Mouse (Mus musculus) cerebellum, postnatal 14 days (tissue): ENCODE results near the gene Kdm3a.

ENCODE experiments used
- DNase-seq, 2 experiments: peaks; one replicate each; pipeline ENCODE4 v3.0.0; 2021; ENCODE audit warnings: mixed read lengths in 2 of 2

The Kdm3a gene

DNA sequence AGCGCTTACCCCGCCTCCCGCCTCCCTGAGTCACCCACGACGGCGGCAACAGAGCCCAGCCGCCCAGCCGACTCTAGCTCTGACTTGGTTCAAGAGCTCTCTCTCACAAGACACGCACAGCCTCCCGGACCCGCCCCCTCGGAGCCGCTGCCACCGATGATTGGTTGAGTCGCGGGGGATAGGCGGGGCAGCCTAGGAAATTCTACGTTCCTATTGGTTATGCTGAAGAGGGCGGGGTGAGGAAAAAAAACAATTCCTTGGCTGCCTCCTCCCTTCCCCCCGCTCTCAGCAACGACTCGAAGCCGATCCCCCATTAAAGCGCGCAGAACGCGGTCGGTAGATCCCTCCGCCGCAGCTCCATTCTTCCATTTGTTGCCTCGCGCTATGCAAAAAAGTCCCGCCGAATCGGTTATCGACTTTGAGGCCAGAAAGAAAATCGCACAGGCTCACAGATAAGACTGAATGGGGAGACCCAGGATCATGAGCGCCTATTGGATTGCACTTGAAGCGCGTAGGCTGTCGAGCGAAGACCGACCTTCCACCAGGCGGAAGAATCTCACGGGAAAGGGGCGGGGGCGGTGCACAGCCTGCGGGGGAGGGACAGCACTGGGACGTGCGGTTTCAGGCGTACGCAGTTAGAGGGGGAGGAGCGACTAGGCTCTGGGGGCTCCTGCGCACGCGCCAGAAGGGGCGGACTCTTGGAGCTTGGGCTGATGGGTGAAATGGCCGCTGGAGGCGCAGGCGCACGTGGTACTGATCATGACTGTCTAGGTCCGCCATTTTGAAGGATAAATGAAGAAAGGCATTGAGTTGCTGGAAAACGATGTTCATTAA lies at the start of gene Kdm3a:
Gene Kdm3a, minus strand, starts transcription at position 162 of the 834 bp plus-strand sequence.
- DNase-seq = peak; percentile 99

DNA sequence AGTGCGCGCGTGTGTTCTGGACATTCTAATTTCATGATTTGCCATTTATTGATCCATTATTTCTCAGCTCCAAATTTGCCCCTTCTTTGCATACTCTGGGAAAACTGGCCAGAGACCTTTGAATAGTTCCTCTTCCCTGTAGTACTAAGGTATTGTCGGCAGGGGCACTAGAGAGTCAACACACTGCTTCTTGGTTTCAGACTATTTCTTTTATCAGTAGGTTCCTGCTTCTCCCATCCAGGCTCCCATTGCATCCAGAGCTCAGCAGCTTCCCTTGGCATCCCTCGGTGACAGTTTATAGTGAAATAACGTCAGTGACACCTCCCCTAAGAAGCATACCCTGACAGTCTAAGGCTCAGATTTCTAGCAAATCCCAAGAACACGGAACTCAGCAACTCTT lies 46.1 kb upstream of the Kdm3a start:
- no peak for DNase-seq

DNA sequence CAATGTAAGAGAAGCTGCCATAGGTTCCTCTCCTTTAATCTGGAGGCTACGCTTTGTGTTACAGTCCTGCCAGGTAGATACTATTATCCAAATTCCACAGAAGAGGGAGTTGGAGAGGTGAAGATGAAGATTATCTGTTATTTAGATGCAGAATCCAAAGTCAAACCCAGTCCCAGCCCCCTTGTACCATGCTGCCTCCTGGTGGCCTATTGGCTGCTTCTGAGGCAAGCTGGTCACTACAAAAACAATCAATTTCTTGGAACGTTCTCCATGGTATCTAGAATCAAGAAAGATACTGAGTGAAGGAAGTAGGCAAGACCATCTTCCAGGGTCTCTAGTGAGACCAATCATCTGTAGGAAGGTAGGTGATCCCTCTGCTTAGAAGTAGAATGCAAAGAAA lies 40.4 kb upstream of the Kdm3a start:
- no peak for DNase-seq

DNA sequence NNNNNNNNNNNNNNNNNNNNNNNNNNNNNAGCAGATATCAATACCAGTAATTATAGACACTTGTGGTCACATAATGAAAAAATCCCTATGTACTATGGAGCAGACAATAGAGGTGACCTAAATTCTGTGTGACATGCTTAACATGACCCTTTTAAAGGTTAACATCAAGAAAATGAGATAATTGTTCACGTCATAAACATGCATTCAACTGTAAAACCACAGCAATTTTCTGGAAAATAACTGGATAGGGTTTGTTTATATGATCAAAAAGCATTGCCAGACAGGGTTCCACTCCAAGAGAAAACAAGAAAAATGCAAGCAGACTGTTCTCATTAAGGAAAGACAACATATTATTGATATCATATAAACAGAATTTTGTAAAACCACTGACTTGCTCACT lies 31.7 kb upstream of the Kdm3a start:
- DNase-seq = no peak

DNA sequence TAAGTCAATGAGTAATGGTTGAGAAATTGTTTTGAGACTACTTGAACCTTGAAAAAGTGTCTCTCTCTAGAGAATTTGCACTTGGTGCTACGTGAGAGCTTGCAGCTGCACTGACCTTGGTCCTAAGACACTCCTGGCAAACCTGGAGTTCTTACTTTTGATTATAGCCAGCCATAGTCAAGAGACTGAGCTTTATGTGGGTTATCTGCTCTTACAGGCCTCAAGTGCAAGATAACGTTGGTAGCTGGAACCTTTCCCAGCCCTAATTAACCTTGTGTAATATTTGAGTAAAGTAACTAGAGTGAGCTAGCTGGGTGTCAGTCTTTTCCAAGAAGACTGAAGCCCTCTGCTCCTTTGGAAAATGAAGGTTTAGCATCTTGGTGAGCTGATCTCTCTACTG lies 25.5 kb upstream of the Kdm3a start:
- DNase-seq = no peak

DNA sequence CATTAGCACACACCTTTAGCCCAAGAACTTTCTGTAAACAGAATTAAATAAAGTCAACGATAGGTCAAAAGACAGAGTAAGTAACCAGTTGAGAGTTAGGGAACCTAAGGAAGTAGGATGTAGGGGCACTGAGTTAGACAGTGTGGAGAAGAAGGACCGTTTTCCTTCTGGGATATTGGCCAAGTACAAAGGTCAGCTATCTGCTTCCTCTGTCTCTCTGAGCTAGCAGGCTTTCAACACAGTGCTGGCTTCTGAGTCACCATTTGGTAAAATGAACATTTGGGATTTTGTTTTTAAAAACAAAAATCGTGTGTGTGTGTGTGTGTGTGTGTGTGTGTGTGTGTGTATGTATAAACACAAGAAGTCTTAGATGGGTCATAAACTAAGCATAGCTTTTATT lies 23.0 kb upstream of the Kdm3a start:
- no peak for DNase-seq

DNA sequence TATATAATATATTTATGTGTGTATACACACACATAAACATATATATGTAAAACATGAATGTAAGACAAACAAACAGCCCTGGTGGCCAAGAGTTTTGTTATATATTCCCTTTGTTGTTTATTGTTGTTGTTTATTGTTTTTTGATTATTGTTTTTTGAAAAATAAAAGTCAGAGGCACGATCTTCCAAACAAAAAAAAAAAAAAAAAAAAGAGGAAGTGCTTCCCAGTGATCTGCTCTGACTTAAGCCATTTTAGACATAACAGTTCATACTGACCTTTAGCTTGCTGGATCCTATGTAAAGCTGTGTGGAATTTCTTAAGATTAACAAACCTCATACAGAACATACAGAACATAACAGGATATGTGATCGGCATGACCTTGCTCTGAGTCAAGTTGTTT lies 19.1 kb upstream of the Kdm3a start:
- no peak for DNase-seq

DNA sequence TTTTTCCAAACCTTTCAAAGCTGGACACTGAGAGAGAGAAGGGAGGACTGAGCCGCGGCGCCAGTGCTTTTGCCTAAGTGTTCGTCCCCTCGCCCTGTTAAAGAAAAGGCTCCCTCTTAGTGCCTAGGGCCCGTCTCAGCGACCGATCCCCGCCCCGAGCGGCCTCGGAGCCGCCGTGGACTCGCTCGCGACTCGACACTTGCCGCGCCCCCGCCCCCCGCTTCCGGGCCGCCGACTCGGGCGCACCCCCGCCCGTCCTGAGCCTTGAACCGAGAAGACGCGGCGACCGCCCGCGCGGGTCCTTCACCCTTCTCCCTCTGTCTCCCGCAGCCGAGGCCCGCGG lies 333 bp downstream of the Kdm3a start:
- DNase-seq = no peak

DNA sequence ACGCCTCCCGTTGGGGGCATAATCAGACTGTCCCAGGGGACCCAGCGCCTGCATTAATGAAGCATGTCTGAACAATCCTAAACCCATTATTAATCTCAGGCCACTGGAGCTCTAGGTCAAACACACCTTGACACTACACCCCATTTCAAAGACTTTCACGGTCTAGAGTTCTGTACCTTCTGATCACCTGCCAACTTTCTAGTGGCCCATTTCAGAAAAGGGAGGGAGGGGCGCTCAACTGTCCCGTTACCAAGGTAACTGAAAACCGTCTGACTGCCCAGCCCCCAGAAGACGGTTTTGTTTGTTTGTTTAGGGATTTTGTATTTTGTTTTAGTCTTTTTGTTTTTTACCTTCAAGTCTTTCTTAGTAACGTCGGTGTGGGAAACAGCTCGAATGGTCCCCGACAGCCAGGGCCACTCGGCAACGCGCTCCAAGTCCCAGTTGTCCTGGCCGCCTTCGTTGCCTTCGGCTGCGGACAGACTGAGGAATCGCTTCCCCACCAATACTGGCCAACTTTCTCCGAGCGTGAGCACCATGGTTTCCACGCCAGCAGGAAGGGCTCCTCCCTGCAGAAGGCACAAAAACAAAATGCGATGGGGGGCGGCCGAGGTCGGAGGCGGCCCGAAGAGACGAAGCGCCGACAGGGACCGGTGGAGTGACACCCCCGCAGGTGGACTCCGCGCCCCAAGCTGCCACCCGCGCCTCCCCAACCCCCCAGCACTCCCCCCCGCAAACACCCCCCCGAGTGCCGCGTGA lies 906 bp downstream of the Kdm3a start:
- DNase-seq = peak; percentile 68 to 71

DNA sequence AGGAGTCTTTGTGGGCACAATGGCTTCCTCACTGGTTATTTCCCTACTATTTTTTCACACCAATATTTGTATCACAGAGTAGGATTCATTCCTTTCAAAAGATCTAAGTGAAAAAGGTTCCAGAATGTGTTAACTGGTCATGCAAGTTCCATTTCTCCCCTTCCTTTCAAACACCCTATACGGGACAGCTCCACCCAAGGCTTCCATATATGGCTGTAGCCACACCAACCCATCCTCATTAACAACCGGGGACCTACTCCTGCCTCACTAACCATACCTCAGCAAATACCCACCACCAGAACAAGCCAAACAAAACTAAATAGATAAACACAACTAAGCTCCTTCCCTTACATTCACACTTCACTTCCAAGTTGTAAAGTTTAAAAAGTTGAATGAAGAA lies 1.6 kb downstream of the Kdm3a start:
- peak in 1 of 2 experiments; percentile 9 for DNase-seq

DNA sequence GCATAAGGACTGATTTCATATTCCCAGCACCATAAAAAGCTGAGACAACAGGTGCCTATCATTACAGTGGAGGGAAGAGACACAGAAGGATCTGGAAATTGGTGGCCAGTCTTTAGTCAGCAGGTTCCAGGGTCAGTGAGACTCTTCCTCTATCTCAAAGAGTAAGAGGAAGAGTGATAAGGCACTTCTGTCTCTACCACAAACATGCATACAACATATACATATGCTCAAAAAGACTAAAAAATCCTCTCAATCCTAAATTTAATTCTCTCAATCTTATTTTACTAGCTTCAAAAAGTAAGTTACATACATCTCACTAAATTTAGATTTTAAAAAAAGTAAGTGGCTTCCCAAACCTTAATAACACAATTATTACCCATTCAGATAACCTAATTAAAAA lies 5.5 kb downstream of the Kdm3a start:
- DNase-seq = no peak

DNA sequence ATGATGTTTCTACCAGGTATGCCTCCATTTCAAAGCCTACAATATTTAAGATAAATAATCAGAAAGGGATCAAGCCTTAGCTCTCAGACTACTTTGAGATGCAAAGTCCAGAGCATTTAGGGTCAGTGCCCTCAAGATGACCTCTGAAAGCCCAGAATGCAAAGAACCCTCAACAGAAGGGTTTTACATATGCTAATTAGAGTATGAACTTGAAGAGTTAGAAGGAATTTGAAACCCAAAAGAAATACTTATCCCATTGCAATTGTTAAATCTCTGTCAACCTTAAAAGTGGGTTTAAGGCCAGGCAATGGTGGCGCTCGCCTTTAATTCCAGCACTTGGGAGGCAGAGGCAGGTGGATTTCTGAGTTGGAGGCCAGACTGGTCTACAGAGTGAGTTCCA lies 6.8 kb downstream of the Kdm3a start:
- no peak for DNase-seq

DNA sequence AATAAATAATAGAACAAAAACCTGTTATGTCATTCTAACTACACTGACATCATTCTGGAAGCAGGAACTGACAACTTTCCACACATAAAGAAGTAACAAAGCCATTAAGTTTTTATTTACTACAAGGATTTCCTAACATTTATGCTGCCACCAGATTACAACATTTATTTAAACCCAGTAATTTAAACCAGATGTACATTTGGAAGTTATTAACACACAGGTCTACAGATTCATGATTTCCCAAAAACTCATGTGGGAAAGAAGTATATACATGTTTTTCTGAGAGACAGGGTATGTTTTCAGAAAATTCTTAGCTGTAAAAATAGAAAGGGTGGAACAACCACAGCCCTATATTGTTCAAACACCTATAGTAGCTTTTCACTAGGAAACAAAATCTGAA lies 8.1 kb downstream of the Kdm3a start:
- DNase-seq = no peak

DNA sequence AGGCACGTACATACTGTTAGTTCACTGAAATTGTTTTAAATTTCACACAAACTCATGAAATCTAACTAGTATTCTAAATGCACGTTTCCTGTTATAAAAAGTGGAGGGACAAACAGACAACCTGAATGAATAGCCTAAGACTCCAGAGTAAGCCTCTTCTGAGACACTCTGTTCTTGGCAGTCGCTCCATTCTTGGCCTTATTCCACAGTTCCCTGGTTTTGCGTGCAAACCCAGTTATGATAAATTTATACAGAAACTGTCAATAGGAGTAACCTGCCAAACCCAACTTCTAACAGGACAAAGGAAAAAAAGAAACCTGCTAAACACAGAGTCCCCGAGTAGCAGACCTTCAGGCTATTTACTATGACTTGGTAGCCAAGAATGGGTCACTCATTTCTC lies 10.8 kb downstream of the Kdm3a start:
- DNase-seq = peak; percentile 31 to 42

DNA sequence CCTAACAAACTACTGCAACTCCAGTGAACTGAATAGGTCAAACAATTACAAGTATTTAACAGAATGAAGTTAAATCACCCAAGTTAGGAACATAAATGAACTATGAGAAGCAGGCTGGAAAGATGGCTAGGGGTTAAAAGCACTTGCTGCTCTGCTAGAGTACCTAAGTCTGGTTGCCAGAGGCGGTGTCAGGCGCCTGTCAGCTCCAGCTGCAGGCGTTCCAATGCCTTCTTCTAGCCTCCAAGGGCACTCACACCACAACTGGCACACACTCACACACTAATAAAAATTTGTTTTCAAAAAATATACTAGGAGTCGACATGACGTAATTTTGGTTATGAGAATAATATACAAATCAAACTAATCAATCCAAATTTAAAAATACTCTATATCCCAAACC lies 11.2 kb downstream of the Kdm3a start:
- no peak for DNase-seq

DNA sequence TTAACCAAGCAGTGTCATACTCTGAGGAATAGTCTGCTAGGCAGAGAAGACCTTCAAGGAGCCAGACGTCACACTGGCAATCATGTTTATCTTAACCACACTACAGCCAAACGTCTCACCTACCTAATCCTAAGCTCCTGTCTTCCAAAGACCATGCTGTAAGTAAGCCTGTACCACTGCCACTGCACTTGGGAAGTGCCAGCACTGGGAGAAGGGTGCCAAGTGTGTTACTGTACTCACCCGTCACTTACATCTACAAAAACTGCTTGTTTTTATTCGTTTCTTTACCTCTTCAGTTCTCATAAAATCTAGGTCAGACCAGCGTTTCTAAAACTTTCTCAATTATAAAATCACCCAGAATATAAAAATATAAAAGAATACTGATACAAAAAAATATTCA lies 15.8 kb downstream of the Kdm3a start:
- no peak for DNase-seq

DNA sequence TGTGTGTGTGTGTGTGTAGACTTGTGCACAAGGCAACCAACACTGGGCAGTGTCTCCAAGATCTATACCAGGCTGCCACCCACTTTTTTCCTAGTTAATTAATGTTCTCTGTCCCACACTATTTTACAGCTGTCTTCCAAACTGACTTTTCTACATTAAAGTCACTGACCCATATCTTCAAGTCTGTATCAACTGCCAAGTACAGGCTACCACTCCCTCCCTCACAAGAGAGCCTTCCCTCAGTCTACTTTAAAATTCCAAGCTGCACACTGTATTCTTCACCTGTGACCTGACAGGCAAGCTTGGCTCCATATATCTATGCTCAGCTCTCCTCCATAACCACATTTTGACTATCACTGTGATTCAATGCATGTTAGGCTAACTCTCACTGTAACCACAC lies 19.6 kb downstream of the Kdm3a start:
- no peak for DNase-seq

DNA sequence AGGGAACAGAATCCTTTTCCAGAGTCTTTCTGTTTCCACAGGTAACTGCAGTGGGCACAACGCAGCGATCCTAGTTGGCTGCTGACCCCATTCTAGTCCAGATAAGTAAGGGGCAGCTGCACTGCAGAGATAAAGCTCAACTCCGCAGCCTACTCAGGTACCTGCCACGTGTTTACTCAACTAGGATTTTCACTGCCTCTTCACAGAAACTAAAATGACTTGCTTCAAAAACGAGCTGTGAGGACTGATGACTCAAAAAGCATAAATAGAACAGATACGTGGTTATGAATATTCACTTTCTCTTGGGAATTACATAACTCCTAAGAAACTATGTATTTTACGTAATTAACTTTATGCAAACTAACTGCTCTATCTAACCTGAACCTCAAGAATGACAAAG lies 22.8 kb downstream of the Kdm3a start:
- DNase-seq = no peak

DNA sequence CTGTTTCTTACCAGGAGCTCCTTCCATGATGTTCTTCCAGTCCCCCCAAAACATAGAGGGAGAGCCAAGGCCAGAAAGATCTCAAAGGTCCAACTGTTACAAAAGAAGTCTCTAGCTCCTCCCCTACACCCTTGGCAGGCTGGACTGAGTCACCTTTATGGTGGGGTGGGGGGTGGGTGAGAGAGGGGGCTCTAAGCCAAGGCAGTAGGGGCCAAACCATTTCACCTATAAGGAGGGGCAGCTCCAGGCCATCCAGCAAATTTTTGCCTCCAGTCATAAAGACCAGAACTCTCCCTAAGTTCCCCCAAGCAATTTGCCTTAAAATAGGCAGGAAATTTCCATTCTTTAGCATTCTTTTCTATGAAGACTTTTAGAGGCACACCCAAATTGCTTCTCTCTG lies 23.8 kb downstream of the Kdm3a start:
- no peak for DNase-seq

DNA sequence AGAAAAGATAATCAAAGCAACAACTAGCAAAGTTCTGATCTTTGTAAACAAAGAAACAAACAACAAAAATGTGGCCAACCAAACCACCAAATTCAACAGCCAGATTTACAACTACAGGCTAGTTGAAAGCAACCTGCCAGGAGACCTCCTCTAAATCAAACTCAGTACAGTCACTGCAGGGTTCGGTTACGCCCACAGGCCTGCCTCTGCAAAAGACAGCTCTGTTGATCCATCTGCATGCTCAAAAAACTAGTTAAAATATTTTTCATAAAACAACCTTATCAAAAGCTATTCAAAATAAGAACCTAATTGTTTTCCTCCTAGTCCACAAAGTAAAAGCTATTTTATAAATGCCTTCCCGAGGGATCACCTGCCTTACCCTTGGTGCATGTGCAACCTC lies 25.0 kb downstream of the Kdm3a start:
- DNase-seq = no peak

DNA sequence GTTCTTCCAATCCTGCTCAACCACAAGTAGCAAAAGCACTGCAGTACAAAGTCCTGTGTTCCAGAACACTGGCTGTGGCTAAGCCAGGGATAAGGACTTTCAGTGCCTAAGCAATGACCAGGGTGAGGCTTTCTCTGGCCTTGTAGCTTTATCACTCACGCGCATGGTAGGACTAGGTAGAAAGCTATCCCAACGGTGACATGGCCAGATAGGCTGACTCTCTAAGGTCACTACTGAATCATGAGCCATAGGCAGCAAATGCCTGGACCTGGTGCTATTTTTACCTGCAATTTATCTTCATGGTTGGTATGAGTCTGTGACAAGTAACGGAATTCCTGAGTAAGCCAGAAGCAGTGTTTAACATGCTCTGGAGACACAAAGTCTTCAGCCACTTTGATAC lies 42.6 kb downstream of the Kdm3a start:
- no peak for DNase-seq

DNA sequence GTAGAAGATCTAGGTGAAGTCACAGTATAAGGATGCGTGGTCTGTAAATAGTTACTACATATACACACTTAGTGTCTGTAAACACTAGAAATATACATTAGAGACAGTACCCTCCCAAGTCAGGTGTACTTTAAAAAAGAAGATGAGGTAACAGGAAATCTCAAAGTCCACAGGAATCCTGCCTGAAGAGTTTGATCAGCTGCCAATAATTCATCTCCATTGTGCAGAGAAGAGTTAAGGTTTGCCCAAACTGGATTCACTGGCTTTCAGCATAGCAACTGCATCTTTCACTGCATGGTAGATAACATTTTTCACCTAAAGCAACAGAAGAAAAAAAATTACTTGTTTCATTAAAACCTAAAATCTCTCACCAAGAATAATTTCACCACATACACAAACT lies 43.4 kb downstream of the Kdm3a start:
- no peak for DNase-seq

DNA sequence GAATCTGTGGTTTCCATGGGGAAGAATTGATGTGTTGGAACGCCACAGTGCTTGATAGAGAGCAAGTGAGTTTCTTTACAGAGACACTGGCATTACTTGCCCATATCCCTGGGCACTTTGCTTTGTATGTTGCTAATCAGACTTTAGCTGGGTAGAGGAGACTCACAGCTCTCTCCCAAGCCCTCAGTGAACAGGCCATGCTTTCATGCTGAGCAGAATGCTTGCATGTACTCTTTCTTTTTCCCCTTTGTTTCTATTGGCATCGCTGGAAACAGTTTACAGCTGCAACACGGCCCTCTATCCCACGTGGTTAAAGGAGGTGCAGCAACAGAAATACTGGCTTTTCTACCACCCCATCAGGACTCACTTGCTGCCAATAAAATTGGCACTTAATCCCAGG lies 49.6 kb downstream of the Kdm3a start:
- DNase-seq = no peak

DNA sequence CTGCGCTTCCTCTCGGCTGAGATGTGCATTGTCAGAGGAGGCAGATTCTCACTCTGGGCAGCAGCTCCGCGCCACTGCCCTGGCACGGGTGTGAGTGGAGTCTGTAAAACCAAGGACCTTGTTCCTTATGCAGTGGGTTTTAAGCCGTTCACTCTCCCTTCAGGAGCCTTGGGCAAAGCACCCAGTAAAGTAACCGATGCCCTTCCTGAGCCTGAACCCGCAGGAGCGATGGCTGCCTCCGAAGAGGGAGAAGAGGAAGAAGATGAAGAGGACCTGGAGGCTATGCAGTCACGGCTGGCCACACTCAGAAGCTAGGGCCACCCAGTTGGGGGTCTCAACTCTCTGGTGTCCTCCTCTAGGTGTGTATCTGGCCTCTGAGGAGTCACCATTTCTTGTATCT lies 53.3 kb downstream of the Kdm3a start:
- no peak for DNase-seq

DNA sequence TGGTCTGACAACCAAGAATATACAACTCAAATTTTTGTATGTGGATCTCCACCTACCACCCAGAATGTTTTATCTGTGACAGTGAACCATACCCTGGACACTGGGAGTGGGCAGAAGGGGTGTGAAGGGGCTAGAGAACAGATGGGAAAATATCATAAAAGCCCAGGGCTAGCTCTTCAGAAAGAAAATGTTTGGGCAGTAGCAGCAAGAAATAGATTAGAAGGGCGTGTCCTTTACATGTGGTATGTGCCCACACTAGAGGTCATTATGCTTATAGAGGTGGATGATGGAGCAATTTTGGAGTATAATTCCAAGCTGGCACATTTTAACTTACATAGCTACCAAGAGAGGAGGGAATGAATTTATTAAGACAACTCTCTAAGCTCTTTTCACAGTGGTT lies 57.4 kb downstream of the Kdm3a start:
- DNase-seq = no peak
